Mouse (Mus musculus): ENCODE measurements around the gene Ldah. TPM values are rescaled to one million over a fixed set of nuclear protein-coding genes. Genes with fewer than 3 reads are reported as not detected.

The Ldah gene
- polyA plus RNA-seq, 1 experiment: not detected

- TF ChIP-seq POLR2A (IDR thresholded peaks at IDR 0.05; ENCODE audit: insufficient read depth, low read depth, low read length) (no peak), CTCF (IDR thresholded peaks at IDR 0.05; ENCODE audit: insufficient read depth, low read depth, low read length) (no peak)
These were observed 63.5 kb downstream of the Ldah start for GRCm38 (mm10) chr12:8271405-8271804.

GRCm38 (mm10) chr12:8273471-8274171, 65.7 kb downstream of the Ldah start:
- WGBS: 95% methylated on average over 6 of the region's 6 CpGs

More at GRCm38 (mm10) chr12:8271405-8271804, 63.5 kb downstream of the Ldah start:
- Histone ChIP-seq H3K4me3 (ENCODE audit: insufficient read depth, low read depth, low read length) (no peak overlapping the region), H3K4me1 (ENCODE audit: control insufficient read depth, insufficient read depth, low read length) (no peaks in the 10 kb centered on the region), H3K27ac (ENCODE audit: insufficient read depth, low read depth, low read length) (no peak overlapping the region)
- 94% methylated on average over 2 of the region's 2 CpGs for WGBS

GRCm38 (mm10) chr12:8275424-8275823, 67.5 kb downstream of the Ldah start:
- Histone ChIP-seq H3K4me1 (ENCODE audit: control insufficient read depth, insufficient read depth, low read length) (no peaks in the 10 kb centered on the region), H3K27ac (ENCODE audit: insufficient read depth, low read depth, low read length) (no peak overlapping the region), H3K4me3 (ENCODE audit: insufficient read depth, low read depth, low read length) (no peak overlapping the region)
- 94% methylated on average over 4 of the region's 4 CpGs for WGBS
- TF ChIP-seq POLR2A (IDR thresholded peaks at IDR 0.05; ENCODE audit: insufficient read depth, low read depth, low read length) (no peak), CTCF (IDR thresholded peaks at IDR 0.05; ENCODE audit: insufficient read depth, low read depth, low read length) (no peak)

More at GRCm38 (mm10) chr12:8273471-8274171, 65.7 kb downstream of the Ldah start:
- TF ChIP-seq CTCF (IDR thresholded peaks at IDR 0.05; ENCODE audit: insufficient read depth, low read depth, low read length) (no peak), POLR2A (IDR thresholded peaks at IDR 0.05; ENCODE audit: insufficient read depth, low read depth, low read length) (no peak)
- no peaks in the 10 kb centered on the region for H3K4me1 ChIP-seq (ENCODE audit: control insufficient read depth, insufficient read depth, low read length)
- H3K27ac ChIP-seq (ENCODE audit: insufficient read depth, low read depth, low read length): no peak overlapping the region
- no peak overlapping the region for H3K4me3 ChIP-seq (ENCODE audit: insufficient read depth, low read depth, low read length)

GRCm38 (mm10) chr12:8281225-8282017, 73.5 kb downstream of the Ldah start:
- Histone ChIP-seq H3K4me1 (ENCODE audit: control insufficient read depth, insufficient read depth, low read length) (no peaks in the 10 kb centered on the region), H3K27ac (ENCODE audit: insufficient read depth, low read depth, low read length) (no peak overlapping the region), H3K4me3 (ENCODE audit: insufficient read depth, low read depth, low read length) (no peak overlapping the region)
- TF ChIP-seq POLR2A (IDR thresholded peaks at IDR 0.05; ENCODE audit: insufficient read depth, low read depth, low read length) (no peak), CTCF (IDR thresholded peaks at IDR 0.05; ENCODE audit: insufficient read depth, low read depth, low read length) (no peak)
- WGBS: 87% methylated on average over 15 of the region's 15 CpGs

- no peak for TF ChIP-seq POLR2A (IDR thresholded peaks at IDR 0.05; ENCODE audit: insufficient read depth, low read depth, low read length)
- no peak for TF ChIP-seq CTCF (IDR thresholded peaks at IDR 0.05; ENCODE audit: insufficient read depth, low read depth, low read length)
- WGBS: 71% methylated on average over 3 of the region's 3 CpGs
- H3K27ac ChIP-seq (ENCODE audit: insufficient read depth, low read depth, low read length): no peak overlapping the region
- 0 out of 2 replicates have a peak, but pooled peaks cover 2% of the 10 kb centered on the region for H3K4me1 ChIP-seq (ENCODE audit: control insufficient read depth, insufficient read depth, low read length)
- no peak overlapping the region for H3K4me3 ChIP-seq (ENCODE audit: insufficient read depth, low read depth, low read length)
These were observed 80.1 kb downstream of the Ldah start for GRCm38 (mm10) chr12:8287970-8288369.

- 68% methylated on average over 6 of the region's 6 CpGs for WGBS
- Histone ChIP-seq H3K27ac (ENCODE audit: insufficient read depth, low read depth, low read length) (no peak overlapping the region), H3K4me3 (ENCODE audit: insufficient read depth, low read depth, low read length) (no peak overlapping the region), H3K4me1 (ENCODE audit: control insufficient read depth, insufficient read depth, low read length) (0 out of 2 replicates have a peak, but pooled peaks cover 2% of the 10 kb centered on the region)
- TF ChIP-seq CTCF (IDR thresholded peaks at IDR 0.05; ENCODE audit: insufficient read depth, low read depth, low read length) (no peak), POLR2A (IDR thresholded peaks at IDR 0.05; ENCODE audit: insufficient read depth, low read depth, low read length) (no peak)
These were observed 81.2 kb downstream of the Ldah start for GRCm38 (mm10) chr12:8289099-8289498.

GRCm38 (mm10) chr12:8289499-8289898, 81.6 kb downstream of the Ldah start:
- no peak for TF ChIP-seq POLR2A (IDR thresholded peaks at IDR 0.05; ENCODE audit: insufficient read depth, low read depth, low read length)
- TF ChIP-seq CTCF (IDR thresholded peaks at IDR 0.05; ENCODE audit: insufficient read depth, low read depth, low read length): no peak
- 87% methylated on average over 8 of the region's 8 CpGs for WGBS
- H3K4me3 ChIP-seq (ENCODE audit: insufficient read depth, low read depth, low read length): no peak overlapping the region
- 0 out of 2 replicates have a peak, but pooled peaks cover 2% of the 10 kb centered on the region for H3K4me1 ChIP-seq (ENCODE audit: control insufficient read depth, insufficient read depth, low read length)
- H3K27ac ChIP-seq (ENCODE audit: insufficient read depth, low read depth, low read length): no peak overlapping the region

GRCm38 (mm10) chr12:8291157-8291853, 83.4 kb downstream of the Ldah start:
- no peak overlapping the region for H3K27ac ChIP-seq (ENCODE audit: insufficient read depth, low read depth, low read length)
- TF ChIP-seq POLR2A (IDR thresholded peaks at IDR 0.05; ENCODE audit: insufficient read depth, low read depth, low read length) (no peak), CTCF (IDR thresholded peaks at IDR 0.05; ENCODE audit: insufficient read depth, low read depth, low read length) (no peak)
- H3K4me1 ChIP-seq (ENCODE audit: control insufficient read depth, insufficient read depth, low read length): 0 out of 2 replicates have a peak, but pooled peaks cover 2% of the 10 kb centered on the region
- 35% methylated on average over 15 of the region's 15 CpGs for WGBS
- H3K4me3 ChIP-seq (ENCODE audit: insufficient read depth, low read depth, low read length): no peak overlapping the region; the same call in 1 of the 2 replicates

Measured in olfactory bulb, adult 2 months (tissue).